Mouse (Mus musculus) heart, postnatal 0 days (tissue): ENCODE results near the gene Cdk10.

Source experiments
- CTCF ChIP-seq: IDR thresholded peaks from 2 replicates; pipeline ENCODE4 v1.5.1; 2016; ENCODE audit warnings: antibody characterized with exemption, control low read depth, low read depth
- EP300 ChIP-seq: IDR thresholded peaks from 2 replicates; pipeline ENCODE4 v1.6.1; 2016; ENCODE audit warnings: antibody characterized with exemption, low read depth

GRCm38 (mm10) chr8:123215430-123215829, 9.2 kb upstream of the Cdk10 start:
- TF ChIP-seq CTCF: no peak
- TF ChIP-seq EP300: peak; percentile 60; the same call in 1 of the 2 replicates
